Mouse (Mus musculus) lung, embryonic 15.5 days (tissue): ENCODE data around the gene Arntl2. TPM values are rescaled to one million over a fixed set of nuclear protein-coding genes. Genes with fewer than 3 reads are reported as not detected.

Source experiments
- ATAC-seq: fragments of 200-750 bp; cut with Nextera tagmentation; 2 replicates; pipeline ENCODE4 v1.8.0; 2017; ENCODE audit warnings: moderate number of reproducible peaks, borderline replicate concordance; ENCODE audit not compliant: low FRiP score, low TSS enrichment; ENCODE audit errors: extremely low read depth
- H3K27ac ChIP-seq: fragments of 300-500 bp; sonication (generic); 2 replicates; pipeline ENCODE4 v1.5.1; 2015; ENCODE audit warnings: moderate library complexity, mild to moderate bottlenecking, inconsistent platforms
- H3K27me3 ChIP-seq: fragments of 300-500 bp; sonication (generic); 2 replicates; pipeline ENCODE4 v1.6.1; 2015; ENCODE audit warnings: inconsistent platforms
- H3K36me3 ChIP-seq: fragments of 300-500 bp; sonication (generic); 2 replicates; pipeline ENCODE4 v1.6.1; 2015; ENCODE audit warnings: inconsistent platforms
- H3K4me1 ChIP-seq: fragments of 300-500 bp; sonication (generic); 2 replicates; pipeline ENCODE4 v1.6.1; 2015; ENCODE audit warnings: inconsistent platforms
- H3K4me2 ChIP-seq: fragments of 300-500 bp; sonication (generic); 2 replicates; pipeline ENCODE4 v1.6.1; 2015; ENCODE audit warnings: inconsistent platforms, mild to moderate bottlenecking, moderate library complexity
- H3K4me3 ChIP-seq: fragments of 300-500 bp; sonication (generic); 2 replicates; pipeline ENCODE4 v1.5.1; 2015; ENCODE audit warnings: mild to moderate bottlenecking, inconsistent platforms
- H3K9ac ChIP-seq: fragments of 300-500 bp; sonication (generic); 2 replicates; pipeline ENCODE4 v1.6.1; 2015; ENCODE audit warnings: inconsistent platforms
- H3K9me3 ChIP-seq: fragments of 300-500 bp; sonication (generic); 2 replicates; pipeline ENCODE4 v1.6.1; 2016; ENCODE audit warnings: inconsistent platforms
- WGBS: fragments of 180-500 bp; shearing (Covaris S2); methylation state at CpG from one replicate; pipeline ENCODE4 v1.1.7; 2015; 5-methylcytosine and 5-hydroxymethylcytosine counted together
- polyA plus RNA-seq: library from polyadenylated mRNA; unstranded; fragments of >200 nt; fragmentation: Nextera tagmentation; extraction: Ambion mirVana; gene quantifications from 2 replicates; pipeline ENCODE4 v1.2.1, GENCODE M21; 2015

Arntl2 gene
- polyA plus RNA-seq, 1 experiment from 2014 or later = 5.6 TPM

DNA sequence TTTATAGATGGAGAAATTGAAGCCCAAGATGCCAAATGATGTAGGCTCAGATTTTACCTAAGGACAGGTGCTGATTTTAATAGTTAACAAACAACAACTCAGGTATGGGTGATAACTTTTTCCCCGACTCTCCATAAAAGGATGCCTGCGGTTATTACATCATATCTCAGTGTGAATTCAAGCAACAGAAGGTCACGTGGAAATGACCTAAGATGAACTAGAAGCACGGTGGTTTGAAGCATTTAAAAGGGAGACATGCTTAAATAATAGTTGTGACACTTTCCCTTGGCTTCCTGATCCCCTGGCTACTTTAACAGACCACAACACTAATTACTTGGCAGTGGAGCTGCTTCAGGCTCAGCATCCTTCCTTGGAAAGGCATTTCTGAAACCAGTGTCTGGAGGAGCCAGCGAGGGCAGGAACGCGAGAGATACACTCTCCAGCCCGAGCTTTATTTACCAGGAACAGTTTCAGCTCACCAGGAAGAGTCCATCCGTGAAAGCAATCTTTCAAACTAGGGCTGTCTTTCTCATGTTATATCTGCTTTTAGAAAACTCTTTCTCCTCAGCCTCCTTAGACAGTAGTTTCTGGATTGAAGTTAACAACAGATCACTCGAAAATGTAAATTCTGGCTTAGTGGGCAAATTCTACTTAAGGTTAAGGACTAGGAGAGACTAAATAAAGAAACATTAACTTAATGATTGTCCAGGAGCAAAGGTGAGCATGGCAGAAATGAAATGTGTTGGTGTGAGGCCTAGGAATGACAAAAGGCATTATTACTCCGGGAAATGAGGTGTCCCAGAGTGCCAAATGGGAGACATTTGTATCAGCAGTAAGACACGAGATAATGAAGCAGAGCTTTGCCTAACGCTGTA, 86.3 kb downstream of the Arntl2 start:
- Histone ChIP-seq H3K4me2 (no peak overlapping the region), H3K9me3 (peaks cover under 1% of the 10 kb centered on the region; the same call in 1 of the 2 replicates), H3K9ac (no peak overlapping the region), H3K36me3 (no peaks in the 10 kb centered on the region), H3K27ac (no peak overlapping the region), H3K4me3 (no peak overlapping the region), H3K27me3 (no peaks in the 10 kb centered on the region), H3K4me1 (peaks cover 17% of the 10 kb centered on the region)
- 44% methylated on average over 13 of the region's 13 CpGs for WGBS
- no peak for ATAC-seq

Other genes starting within 250 kb of the Arntl2 start
- 98.1 and 101 TPM in 2 replicates for gene Fgfr1op2, start 218.9 kb upstream of the Arntl2 start, polyA plus RNA-seq
- 66.1 and 77.9 TPM in 2 replicates for gene Ints13, start 218.2 kb upstream of the Arntl2 start, polyA plus RNA-seq
- gene Med21, start 153.5 kb upstream of the Arntl2 start, polyA plus RNA-seq = 156 and 157 TPM in 2 replicates
- 28.2 and 29.9 TPM in 2 replicates for gene Tm7sf3, start 153.2 kb upstream of the Arntl2 start, polyA plus RNA-seq
- gene Stk38l, start 71.1 kb upstream of the Arntl2 start, polyA plus RNA-seq = 14.8 and 15.5 TPM in 2 replicates
- gene Smco2, start 54.0 kb downstream of the Arntl2 start, polyA plus RNA-seq = not detected in 2 replicates
- gene Ppfibp1, start 92.4 kb downstream of the Arntl2 start, polyA plus RNA-seq = 45.9 and 52.3 TPM in 2 replicates
- gene 1700034J05Rik, start 158.4 kb downstream of the Arntl2 start, polyA plus RNA-seq = 0.10 and 0.16 TPM in 2 replicates
- 0.47 and 1.2 TPM in 2 replicates for gene Rep15, start 236.5 kb downstream of the Arntl2 start, polyA plus RNA-seq
- 102 and 103 TPM in 2 replicates for gene Mrps35, start 246.7 kb downstream of the Arntl2 start, polyA plus RNA-seq